Mouse (Mus musculus) bone marrow macrophage, adult 2 months (primary cell): ENCODE measurements at regions not wholly inside any gene's neighbourhood (a gene's known extent, or its start where the extent isn't known, plus 50 kb on each side); places are given as distances from the start of the nearest gene placed in this dataset.

ENCODE experiments used
- CTCF ChIP-seq: IDR thresholded peaks from 2 replicates; pipeline ENCODE4 v1.5.1; 2012; ENCODE audit warnings: low read depth, mild to moderate bottlenecking, low read length, moderate library complexity
- POLR2A ChIP-seq: IDR thresholded peaks from 2 replicates; pipeline ENCODE4 v1.6.1; 2012; ENCODE audit warnings: mild to moderate bottlenecking, low read depth, low read length, borderline replicate concordance

- TF ChIP-seq CTCF = no peak
- no peak for TF ChIP-seq POLR2A
Observed at GRCm38 (mm10) chr13:35604061-35604460, 55.6 kb upstream of the Cdyl start.
